Mouse (Mus musculus) activated CD4-positive, CD25-positive, alpha-beta regulatory T cell, adult 9 weeks (primary cell): ENCODE results near the gene G6pd2. TPM values are rescaled to one million over a fixed set of nuclear protein-coding genes. Genes with fewer than 3 reads are reported as not detected.

Experiments used
- polyA plus RNA-seq: library from polyadenylated mRNA; unstranded; fragments of 100-300 nt; shearing (Covaris generic); gene quantifications from one replicate; pipeline ENCODE4 v1.2.1, GENCODE M21; 2017

G6pd2 gene
- not detected for polyA plus RNA-seq

DNA sequence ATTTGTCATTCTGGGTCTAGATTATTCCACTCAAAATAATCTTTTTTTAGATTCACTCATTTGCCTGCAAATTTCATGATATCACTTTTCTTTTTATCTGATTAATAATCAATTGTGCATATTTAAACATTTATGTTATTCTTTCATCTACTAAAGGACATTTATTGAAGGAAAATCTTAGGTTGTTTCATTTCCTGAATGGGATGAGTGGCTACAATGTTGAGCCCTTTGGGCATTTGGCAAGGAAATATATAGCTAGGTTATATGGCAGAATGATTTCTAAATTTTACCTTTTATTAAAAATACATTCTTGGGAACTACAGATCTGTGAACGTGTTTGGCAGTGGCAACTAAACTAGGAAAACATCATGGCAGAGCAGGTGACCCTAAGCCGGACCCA lies at the start of gene G6pd2:
TSS of gene G6pd2 (plus strand) at position 301 of the 400 bp plus-strand sequence.

